Comparison of ENCODE assay signal across 8 mouse cellular contexts in genomic region chr3:145925506-145925905, GRCm38 (mm10). TPM values are rescaled to one million over a fixed set of nuclear protein-coding genes. Genes with fewer than 3 reads are reported as not detected.
DNase-seq lines count a peak whose midpoint lies in the region; ATAC-seq lines count a peak whose summit lies in the region.

No protein-coding gene starts in this region.

- peak overlapping the region; percentile 75 for H3K4me2 ChIP-seq in liver, embryonic 11.5 days
- H3K4me2 ChIP-seq in embryonic facial prominence, embryonic 13.5 days, result peak overlapping the region; percentile 60
- H3K4me2 ChIP-seq in neural tube, embryonic 14.5 days (ENCODE audit: low read depth, low read length), result peak overlapping the region; percentile 73

- H3K9me3 ChIP-seq in liver, embryonic 11.5 days (ENCODE audit: control insufficient read depth, low read length), result no peaks in the 10 kb centered on the region
- H3K9me3 ChIP-seq in embryonic facial prominence, embryonic 13.5 days, result no peaks in the 10 kb centered on the region
- H3K9me3 ChIP-seq in limb, embryonic 10.5 days (replicated peaks), result no peaks in the 10 kb centered on the region
- H3K9me3 ChIP-seq in neural tube, embryonic 14.5 days (ENCODE audit: control insufficient read depth, low read length), result no peaks in the 10 kb centered on the region

- no peaks in the 10 kb centered on the region for H3K27me3 ChIP-seq in liver, embryonic 11.5 days (replicated peaks; ENCODE audit: control insufficient read depth, insufficient read depth, low read length)
- H3K27me3 ChIP-seq in embryonic facial prominence, embryonic 13.5 days, result no peaks in the 10 kb centered on the region
- no peaks in the 10 kb centered on the region for H3K27me3 ChIP-seq in limb, embryonic 10.5 days (ENCODE audit: low read depth, poor library complexity, severe bottlenecking)
- no peaks in the 10 kb centered on the region for H3K27me3 ChIP-seq in neural tube, embryonic 14.5 days (ENCODE audit: control insufficient read depth, insufficient read depth, low read length)

- WGBS in liver, embryonic 11.5 days, result 71% methylated on average over 5 of the region's 5 CpGs
- 58% methylated on average over 5 of the region's 5 CpGs for WGBS in embryonic facial prominence, embryonic 13.5 days
- WGBS in limb, embryonic 10.5 days, result 83% methylated on average over 5 of the region's 5 CpGs
- 67% methylated on average over 5 of the region's 5 CpGs for WGBS in neural tube, embryonic 14.5 days

- peaks cover 19% of the 10 kb centered on the region for H3K4me1 ChIP-seq in liver, embryonic 11.5 days (replicated peaks; ENCODE audit: control insufficient read depth, insufficient read depth, low read length)
- peaks cover 20% of the 10 kb centered on the region for H3K4me1 ChIP-seq in embryonic facial prominence, embryonic 13.5 days
- H3K4me1 ChIP-seq in limb, embryonic 10.5 days, result peaks cover 45% of the 10 kb centered on the region
- H3K4me1 ChIP-seq in neural tube, embryonic 14.5 days (ENCODE audit: control insufficient read depth, insufficient read depth, low read length), result peaks cover 11% of the 10 kb centered on the region; the same call in 1 of the 2 replicates

- ATAC-seq in liver, embryonic 11.5 days (replicated peaks; ENCODE audit: low FRiP score), result no peak
- no peak for ATAC-seq in embryonic facial prominence, embryonic 13.5 days (ENCODE audit: insufficient number of reproducible peaks, insufficient read depth, low FRiP score, low TSS enrichment, low read depth)
- no peak for ATAC-seq in neural tube, embryonic 14.5 days (ENCODE audit: low read depth)

- DNase-seq in liver, embryonic 11.5 days (ENCODE audit: low spot score), result no peak
- DNase-seq in liver, result no peak
- DNase-seq in limb, embryonic 10.5 days (ENCODE audit: low spot score), result no peak
- no peak for DNase-seq in c-Kit-positive CD71-positive TER-119-positive erythroid progenitor cells, embryonic 14.5 days (ENCODE audit: low spot score)
- DNase-seq in thymus, postnatal 14 days, result no peak
- DNase-seq in right cerebral cortex, postnatal 36 days (ENCODE audit: low spot score in 2 of 2), result no peak

- H3K9ac ChIP-seq in liver, embryonic 11.5 days (ENCODE audit: low read depth, low read length), result 0 out of 2 replicates have a peak overlapping the region, but pooled peaks have one; percentile 40
- H3K9ac ChIP-seq in embryonic facial prominence, embryonic 13.5 days, result peak overlapping the region; percentile 79
- no peak overlapping the region for H3K9ac ChIP-seq in neural tube, embryonic 14.5 days (replicated peaks; ENCODE audit: low read depth, low read length)

- H3K36me3 ChIP-seq in liver, embryonic 11.5 days (ENCODE audit: control insufficient read depth, insufficient read depth, low read length), result peaks cover 2% of the 10 kb centered on the region; the same call in 1 of the 2 replicates
- H3K36me3 ChIP-seq in embryonic facial prominence, embryonic 13.5 days, result peaks cover 12% of the 10 kb centered on the region
- peaks cover 17% of the 10 kb centered on the region for H3K36me3 ChIP-seq in limb, embryonic 10.5 days
- no peaks in the 10 kb centered on the region for H3K36me3 ChIP-seq in neural tube, embryonic 14.5 days (ENCODE audit: control insufficient read depth, insufficient read depth, low read length)

- H3K4me3 ChIP-seq in liver, embryonic 11.5 days (ENCODE audit: low read depth, low read length), result peak overlapping the region; percentile 71
- H3K4me3 ChIP-seq in embryonic facial prominence, embryonic 13.5 days, result peak overlapping the region; percentile 63
- peak overlapping the region; percentile 95 for H3K4me3 ChIP-seq in limb, embryonic 10.5 days
- peak overlapping the region; percentile 67; the same call in 1 of the 2 replicates for H3K4me3 ChIP-seq in neural tube, embryonic 14.5 days (ENCODE audit: low read depth, low read length)

- H3K27ac ChIP-seq in liver, embryonic 11.5 days (ENCODE audit: low read depth, low read length), result no peak overlapping the region
- no peak overlapping the region for H3K27ac ChIP-seq in embryonic facial prominence, embryonic 13.5 days
- no peak overlapping the region for H3K27ac ChIP-seq in limb, embryonic 10.5 days
- no peak overlapping the region for H3K27ac ChIP-seq in neural tube, embryonic 14.5 days (ENCODE audit: low read depth, low read length)

RNA-seq across cellular contexts. Expression of gene Bcl10, which starts 2.9 kb away (rescaled TPM):
- polyA plus RNA-seq in liver, embryonic 11.5 days (2014; fragmentation: Nextera tagmentation; extraction: Ambion mirVana), result 36.5 and 39.1 TPM in 2 replicates
- polyA plus RNA-seq in embryonic facial prominence, embryonic 13.5 days (2015; fragmentation: Nextera tagmentation; extraction: Ambion mirVana), result 47.0 and 50.4 TPM in 2 replicates
- polyA plus RNA-seq in limb, embryonic 10.5 days (2016; fragmentation: Nextera tagmentation; extraction: Ambion mirVana), result 44.0 and 45.5 TPM in 2 replicates
- polyA plus RNA-seq in neural tube, embryonic 14.5 days (2014; fragmentation: Nextera tagmentation; extraction: Ambion mirVana), result 34.5 and 40.9 TPM in 2 replicates

RNA-seq across cellular contexts. Expression of gene 2410004B18Rik, which starts 12.3 kb away (rescaled TPM):
- 37.4 and 39.6 TPM in 2 replicates for polyA plus RNA-seq in liver, embryonic 11.5 days (2014; fragmentation: Nextera tagmentation; extraction: Ambion mirVana)
- polyA plus RNA-seq in embryonic facial prominence, embryonic 13.5 days (2015; fragmentation: Nextera tagmentation; extraction: Ambion mirVana), result 50.7 and 61.1 TPM in 2 replicates
- polyA plus RNA-seq in limb, embryonic 10.5 days (2016; fragmentation: Nextera tagmentation; extraction: Ambion mirVana), result 50.1 and 52.4 TPM in 2 replicates
- polyA plus RNA-seq in neural tube, embryonic 14.5 days (2014; fragmentation: Nextera tagmentation; extraction: Ambion mirVana), result 78.1 and 80.3 TPM in 2 replicates
